Mouse (Mus musculus) c-Kit-positive CD71-negative TER-119-negative erythroid progenitor cells, embryonic 14.5 days (primary cell): ENCODE data around the gene Stk25.
"Not testable (repeated sequence)": the region's sequence is repeated elsewhere in the genome, so short reads cannot be mapped to it uniquely, and the experiment has no call there.

Experiments
- DNase-seq: peaks from one replicate; pipeline ENCODE4 v3.0.0-alpha.2; 2013; ENCODE audit warnings: low read depth

The Stk25 gene

GRCm38 (mm10) chr1:93658559-93658958, at the start of gene Stk25:
TSS of gene Stk25 (minus strand) at chr1:93658659.
- DNase-seq = not testable (repeated sequence)

GRCm38 (mm10) chr1:93705389-93705788, 46.9 kb upstream of the Stk25 start:
- no peak for DNase-seq

- DNase-seq = no peak
These were observed 45.9 kb upstream of the Stk25 start for GRCm38 (mm10) chr1:93704341-93704740.

- no peak for DNase-seq
These were observed 45.1 kb upstream of the Stk25 start for GRCm38 (mm10) chr1:93703472-93704048.

- no peak for DNase-seq
These were observed 43.6 kb upstream of the Stk25 start for GRCm38 (mm10) chr1:93702106-93702505.

- DNase-seq = no peak
These were observed 40.7 kb upstream of the Stk25 start for GRCm38 (mm10) chr1:93699159-93699558.

GRCm38 (mm10) chr1:93697317-93697716, 38.9 kb upstream of the Stk25 start:
- DNase-seq = no peak

- no peak for DNase-seq
These were observed 36.5 kb upstream of the Stk25 start for GRCm38 (mm10) chr1:93694966-93695365.

- DNase-seq = no peak
These were observed 35.5 kb upstream of the Stk25 start for GRCm38 (mm10) chr1:93693943-93694342.

- DNase-seq = no peak
These were observed 35.0 kb upstream of the Stk25 start for GRCm38 (mm10) chr1:93693502-93693901.

GRCm38 (mm10) chr1:93692773-93693172, 34.3 kb upstream of the Stk25 start:
- DNase-seq = no peak

GRCm38 (mm10) chr1:93691786-93692357, 33.4 kb upstream of the Stk25 start:
- DNase-seq = no peak

GRCm38 (mm10) chr1:93691106-93691505, 32.6 kb upstream of the Stk25 start:
- DNase-seq = no peak

GRCm38 (mm10) chr1:93689901-93690496, 31.5 kb upstream of the Stk25 start:
- DNase-seq = no peak

GRCm38 (mm10) chr1:93688154-93688553, 29.7 kb upstream of the Stk25 start:
- DNase-seq = no peak

GRCm38 (mm10) chr1:93686961-93687320, 28.5 kb upstream of the Stk25 start:
- DNase-seq = no peak

- no peak for DNase-seq
These were observed 27.9 kb upstream of the Stk25 start for GRCm38 (mm10) chr1:93686245-93686960.

GRCm38 (mm10) chr1:93685401-93686244, 27.2 kb upstream of the Stk25 start, which contains the start of gene Bok:
TSS of gene Bok (plus strand) at chr1:93685660.
- DNase-seq = no peak

GRCm38 (mm10) chr1:93679889-93680568, 21.6 kb upstream of the Stk25 start:
- DNase-seq = no peak

- DNase-seq = no peak
These were observed 19.9 kb upstream of the Stk25 start for GRCm38 (mm10) chr1:93678386-93678785.

GRCm38 (mm10) chr1:93672682-93673081, 14.2 kb upstream of the Stk25 start:
- DNase-seq = no peak

- DNase-seq = no peak
These were observed 11.5 kb upstream of the Stk25 start for GRCm38 (mm10) chr1:93669941-93670340.
